Mouse (Mus musculus) cerebellum, postnatal 36 days (tissue): ENCODE results near the gene Myo10.

Experiments used
- DNase-seq, 2 experiments: peaks; one replicate each; pipeline ENCODE4 v3.0.0; 2021 to 2022; ENCODE audit warnings: mixed read lengths in 2 of 2

The Myo10 gene

GRCm38 (mm10) chr15:25620560-25620959 lies 1.8 kb upstream of the Myo10 start:
- no peak for DNase-seq

- DNase-seq, result no peak
Measured at GRCm38 (mm10) chr15:25621351-25622199, 750 bp upstream of the Myo10 start.

- peak; percentile 44 to 53 for DNase-seq
Measured at GRCm38 (mm10) chr15:25622867-25623471, 644 bp downstream of the Myo10 start.

- no peak for DNase-seq
Measured at GRCm38 (mm10) chr15:25623556-25624180, 1.3 kb downstream of the Myo10 start.

- DNase-seq, result no peak
Measured at GRCm38 (mm10) chr15:25624263-25624662, 1.9 kb downstream of the Myo10 start.

- no peak for DNase-seq
Measured at GRCm38 (mm10) chr15:25625471-25625870, 3.1 kb downstream of the Myo10 start.

- DNase-seq, result no peak
Measured at GRCm38 (mm10) chr15:25627012-25627411, 4.7 kb downstream of the Myo10 start.

GRCm38 (mm10) chr15:25628251-25628650 lies 5.9 kb downstream of the Myo10 start:
- no peak for DNase-seq

- no peak for DNase-seq
Measured at GRCm38 (mm10) chr15:25630716-25631115, 8.4 kb downstream of the Myo10 start.

- DNase-seq, result no peak
Measured at GRCm38 (mm10) chr15:25631332-25631731, 9.0 kb downstream of the Myo10 start.

- no peak for DNase-seq
Measured at GRCm38 (mm10) chr15:25632902-25633301, 10.6 kb downstream of the Myo10 start.

GRCm38 (mm10) chr15:25633674-25634340 lies 11.5 kb downstream of the Myo10 start:
- peak in 1 of 2 experiments; percentile 33 for DNase-seq

- DNase-seq, result peak; percentile 43 to 57
Measured at GRCm38 (mm10) chr15:25637727-25638126, 15.4 kb downstream of the Myo10 start.

GRCm38 (mm10) chr15:25639217-25639616 lies 16.9 kb downstream of the Myo10 start:
- DNase-seq, result no peak

- DNase-seq, result no peak
Measured at GRCm38 (mm10) chr15:25640840-25641752, 18.8 kb downstream of the Myo10 start.

- no peak for DNase-seq
Measured at GRCm38 (mm10) chr15:25642214-25643058, 20.1 kb downstream of the Myo10 start.

- no peak for DNase-seq
Measured at GRCm38 (mm10) chr15:25645862-25646261, 23.5 kb downstream of the Myo10 start.

- no peak for DNase-seq
Measured at GRCm38 (mm10) chr15:25648287-25648686, 26.0 kb downstream of the Myo10 start.

- peak in 1 of 2 experiments; percentile 19 for DNase-seq
Measured at GRCm38 (mm10) chr15:25650371-25650770, 28.0 kb downstream of the Myo10 start.

- DNase-seq, result no peak
Measured at GRCm38 (mm10) chr15:25651820-25652219, 29.5 kb downstream of the Myo10 start.

GRCm38 (mm10) chr15:25652368-25652767 lies 30.0 kb downstream of the Myo10 start:
- DNase-seq, result no peak
